Mouse (Mus musculus) midbrain, postnatal 0 days (tissue): ENCODE data around the gene Podn. TPM values are rescaled to one million over a fixed set of nuclear protein-coding genes. Genes with fewer than 3 reads are reported as not detected.

Experiments
- ATAC-seq: fragments of 200-750 bp; cut with Nextera tagmentation; 2 replicates; pipeline ENCODE4 v1.8.0; 2017; ENCODE audit warnings: moderate number of reproducible peaks, mild to moderate bottlenecking, moderate TSS enrichment, moderate library complexity; ENCODE audit not compliant: low FRiP score
- DNase-seq: peaks from one replicate; pipeline ENCODE4 v3.0.0-alpha.2; 2015; ENCODE audit warnings: low spot score
- H3K27ac ChIP-seq: fragments of 300-500 bp; sonication (generic); 2 replicates; pipeline ENCODE4 v1.5.1; 2014; ENCODE audit warnings: low read depth, mild to moderate bottlenecking, low read length, mixed read lengths
- H3K27me3 ChIP-seq: fragments of 300-500 bp; sonication (generic); 2 replicates; pipeline ENCODE4 v1.6.1; 2014; ENCODE audit warnings: low read length, control low read depth, mixed read lengths; ENCODE audit not compliant: insufficient read depth
- H3K36me3 ChIP-seq: fragments of 300-500 bp; sonication (generic); 2 replicates; pipeline ENCODE4 v1.6.1; 2014; ENCODE audit warnings: low read length, control low read depth, mixed read lengths; ENCODE audit not compliant: insufficient read depth
- H3K4me1 ChIP-seq: fragments of 300-500 bp; sonication (generic); 2 replicates; pipeline ENCODE4 v1.6.1; 2014; ENCODE audit warnings: mild to moderate bottlenecking, control low read depth, antibody characterized with exemption, low read length, mixed read lengths; ENCODE audit not compliant: insufficient read depth
- H3K4me2 ChIP-seq: fragments of 300-500 bp; sonication (generic); 2 replicates; pipeline ENCODE4 v1.6.1; 2014; ENCODE audit warnings: low read depth, mild to moderate bottlenecking, low read length, mixed read lengths; ENCODE audit not compliant: poor library complexity, severe bottlenecking
- H3K4me3 ChIP-seq: fragments of 300-500 bp; sonication (generic); 2 replicates; pipeline ENCODE4 v1.5.1; 2014; ENCODE audit warnings: low read depth, mild to moderate bottlenecking, low read length, moderate library complexity
- H3K9ac ChIP-seq: fragments of 300-500 bp; sonication (generic); replicated peaks from 2 replicates; pipeline ENCODE4 v1.6.1; 2014; ENCODE audit warnings: mild to moderate bottlenecking, low read length, moderate library complexity, mixed read lengths; ENCODE audit not compliant: poor library complexity, severe bottlenecking
- H3K9me3 ChIP-seq: fragments of 300-500 bp; sonication (generic); 2 replicates; pipeline ENCODE4 v1.6.1; 2016; ENCODE audit warnings: low read length, control low read depth
- CTCF ChIP-seq: IDR thresholded peaks from 2 replicates; pipeline ENCODE4 v1.5.1; 2016; ENCODE audit warnings: antibody characterized with exemption, mild to moderate bottlenecking
- WGBS: fragments of 180-500 bp; shearing (Covaris S2); extraction: QIAGEN DNeasy Blood & Tissue Kit; methylation state at CpG from one replicate; pipeline ENCODE4 v1.1.7; 2014; 5-methylcytosine and 5-hydroxymethylcytosine counted together
- polyA plus RNA-seq: library from polyadenylated mRNA; unstranded; fragments of >200 nt; fragmentation: Nextera tagmentation; extraction: Ambion mirVana; gene quantifications from 2 replicates; pipeline ENCODE4 v1.2.1, GENCODE M21; 2015
- total RNA-seq: library from RNA; depleted of rRNA; stranded (reverse); fragments of >200 nt; gene quantifications from 2 replicates; pipeline ENCODE4 v1.2.3, GENCODE M21; 2014

Gene Podn
- total and polyA plus RNA-seq, 2 experiments from 2014 or later: 1.5 to 5.7 TPM

- H3K4me3 ChIP-seq: no peak overlapping the region
- H3K9ac ChIP-seq: no peak overlapping the region
- no peak for TF ChIP-seq CTCF
- no peak for ATAC-seq
- WGBS: 74% methylated on average over 8 of the region's 8 CpGs
- no peaks in the 10 kb centered on the region for H3K9me3 ChIP-seq
- H3K36me3 ChIP-seq: no peaks in the 10 kb centered on the region
- no peaks in the 10 kb centered on the region for H3K4me1 ChIP-seq
- H3K4me2 ChIP-seq: no peak overlapping the region
- no peak for DNase-seq
- H3K27me3 ChIP-seq: no peaks in the 10 kb centered on the region
- H3K27ac ChIP-seq: no peak overlapping the region
Measured at GRCm38 (mm10) chr4:107988931-107989330, 107.3 kb downstream of the Podn start.

GRCm38 (mm10) chr4:107986386-107987168 lies 109.7 kb downstream of the Podn start:
- H3K4me2 ChIP-seq: no peak overlapping the region
- TF ChIP-seq CTCF: no peak
- no peaks in the 10 kb centered on the region for H3K9me3 ChIP-seq
- no peak overlapping the region for H3K4me3 ChIP-seq
- H3K27me3 ChIP-seq: no peaks in the 10 kb centered on the region
- ATAC-seq: no peak
- no peak overlapping the region for H3K9ac ChIP-seq
- H3K27ac ChIP-seq: no peak overlapping the region
- WGBS: 91% methylated on average over 11 of the region's 11 CpGs
- no peaks in the 10 kb centered on the region for H3K36me3 ChIP-seq
- DNase-seq: no peak
- no peaks in the 10 kb centered on the region for H3K4me1 ChIP-seq

GRCm38 (mm10) chr4:107985812-107986211 lies 110.4 kb downstream of the Podn start:
- H3K4me3 ChIP-seq: no peak overlapping the region
- H3K9me3 ChIP-seq: no peaks in the 10 kb centered on the region
- H3K4me2 ChIP-seq: no peak overlapping the region
- no peaks in the 10 kb centered on the region for H3K4me1 ChIP-seq
- no peak for DNase-seq
- TF ChIP-seq CTCF: no peak
- no peak for ATAC-seq
- no peak overlapping the region for H3K9ac ChIP-seq
- H3K36me3 ChIP-seq: no peaks in the 10 kb centered on the region
- no peaks in the 10 kb centered on the region for H3K27me3 ChIP-seq
- H3K27ac ChIP-seq: no peak overlapping the region
- WGBS: 83% methylated on average over 5 of the region's 5 CpGs

GRCm38 (mm10) chr4:107984282-107984981 lies 111.8 kb downstream of the Podn start:
- ATAC-seq (no peak), DNase-seq (no peak)
- H3K27ac ChIP-seq: no peak overlapping the region
- 70% methylated on average over 7 of the region's 7 CpGs for WGBS
- H3K27me3 ChIP-seq: no peaks in the 10 kb centered on the region
- no peak for TF ChIP-seq CTCF
- no peak overlapping the region for H3K4me3 ChIP-seq
- H3K4me2 ChIP-seq: no peak overlapping the region
- H3K4me1 ChIP-seq: no peaks in the 10 kb centered on the region
- H3K36me3 ChIP-seq: no peaks in the 10 kb centered on the region
- H3K9me3 ChIP-seq: no peaks in the 10 kb centered on the region
- no peak overlapping the region for H3K9ac ChIP-seq

- H3K27me3 ChIP-seq: no peaks in the 10 kb centered on the region
- H3K4me2 ChIP-seq: no peak overlapping the region
- H3K9me3 ChIP-seq: no peaks in the 10 kb centered on the region
- H3K4me3 ChIP-seq: no peak overlapping the region
- no peak overlapping the region for H3K9ac ChIP-seq
- no peaks in the 10 kb centered on the region for H3K36me3 ChIP-seq
- no peak overlapping the region for H3K27ac ChIP-seq
- TF ChIP-seq CTCF: no peak
- H3K4me1 ChIP-seq: no peaks in the 10 kb centered on the region
- DNase-seq (no peak), ATAC-seq (no peak)
- WGBS: 92% methylated on average over 1 of the region's 1 CpGs
Measured at GRCm38 (mm10) chr4:107983717-107984116, 112.5 kb downstream of the Podn start.

- H3K9me3 ChIP-seq: no peaks in the 10 kb centered on the region
- no peak overlapping the region for H3K27ac ChIP-seq
- no peak overlapping the region for H3K4me2 ChIP-seq
- no peaks in the 10 kb centered on the region for H3K27me3 ChIP-seq
- no peak for TF ChIP-seq CTCF
- no peak for DNase-seq
- H3K36me3 ChIP-seq: no peaks in the 10 kb centered on the region
- H3K4me3 ChIP-seq: no peak overlapping the region
- no peak overlapping the region for H3K9ac ChIP-seq
- WGBS: 66% methylated on average over 6 of the region's 6 CpGs
- no peaks in the 10 kb centered on the region for H3K4me1 ChIP-seq
- no peak for ATAC-seq
Measured at GRCm38 (mm10) chr4:107980002-107980600, 116.1 kb downstream of the Podn start.
